In genomic region chr3:148136791-148137251, GRCm38 (mm10) we compare ENCODE assay signal across 12 mouse cellular contexts.
A peak's percentile ranks its signal among the peaks of the same experiment; 100 is the strongest.
DNase-seq lines count a peak whose midpoint lies in the region; ATAC-seq and TF ChIP-seq lines count a peak whose summit lies in the region.
"Had no signal": no experiment of that assay in that cellular context is flagged by ENCODE, and none has a peak within 500 bp of the region (broad histone marks: within the 10 kb centered on the region; RNA-seq: fewer than 3 reads in every experiment).

No protein-coding gene starts in this region.

- no peak for TF ChIP-seq CTCF in hindbrain, postnatal 0 days (IDR thresholded peaks at IDR 0.05; ENCODE audit: low read depth)
- no peak for TF ChIP-seq CTCF in lung, embryonic 14.5 days (IDR thresholded peaks at IDR 0.05; ENCODE audit: low read depth)

- no peaks in the 10 kb centered on the region for H3K36me3 ChIP-seq in hindbrain, postnatal 0 days (ENCODE audit: insufficient read depth, low read length)
- no peaks in the 10 kb centered on the region for H3K36me3 ChIP-seq in hindbrain, embryonic 16.5 days (ENCODE audit: control insufficient read depth, insufficient read depth, low read length)
- no peaks in the 10 kb centered on the region for H3K36me3 ChIP-seq in lung, embryonic 14.5 days (ENCODE audit: insufficient read depth)
- H3K36me3 ChIP-seq: stomach, embryonic 15.5 days had no signal

- H3K27me3 ChIP-seq in hindbrain, postnatal 0 days (ENCODE audit: insufficient read depth, low read length): no peaks in the 10 kb centered on the region
- no peaks in the 10 kb centered on the region for H3K27me3 ChIP-seq in hindbrain, embryonic 16.5 days (replicated peaks; ENCODE audit: control insufficient read depth, insufficient read depth, low read length)
- H3K27me3 ChIP-seq in lung, embryonic 14.5 days (ENCODE audit: insufficient read depth, low read length): no peaks in the 10 kb centered on the region
- H3K27me3 ChIP-seq: stomach, embryonic 15.5 days had no signal

- no peak overlapping the region for H3K27ac ChIP-seq in hindbrain, postnatal 0 days
- H3K27ac ChIP-seq in hindbrain, embryonic 16.5 days (ENCODE audit: low read depth, low read length): no peak overlapping the region
- no peak overlapping the region for H3K27ac ChIP-seq in lung, embryonic 14.5 days (ENCODE audit: low read depth)
- H3K27ac ChIP-seq: macrophage; stomach, embryonic 15.5 days had no signal

- DNase-seq in hindbrain, postnatal 0 days (ENCODE audit: low spot score): peak; percentile 40
- peak; percentile 22 for DNase-seq in Muller cell, postnatal 12 days (ENCODE audit: inconsistent ontology term)
- peak; percentile 2 for DNase-seq in cerebellum, adult 11 months
- peak; percentile 10 for DNase-seq in lung, embryonic 14.5 days
- DNase-seq in right cerebral cortex, postnatal 4 days: no peak
- DNase-seq: gastrocnemius, postnatal 10 days; thymus, postnatal 4 days had no signal

- H3K4me2 ChIP-seq in hindbrain, postnatal 0 days (ENCODE audit: low read depth, low read length): no peak overlapping the region
- H3K4me2 ChIP-seq in hindbrain, embryonic 16.5 days (ENCODE audit: low read length): no peak overlapping the region
- H3K4me2 ChIP-seq in lung, embryonic 14.5 days: no peak overlapping the region
- H3K4me2 ChIP-seq: stomach, embryonic 15.5 days had no signal

- H3K9ac ChIP-seq in hindbrain, postnatal 0 days (replicated peaks; ENCODE audit: low read length): no peak overlapping the region
- H3K9ac ChIP-seq in hindbrain, embryonic 16.5 days (ENCODE audit: low read depth, low read length): no peak overlapping the region
- no peak overlapping the region for H3K9ac ChIP-seq in lung, embryonic 14.5 days
- H3K9ac ChIP-seq: stomach, embryonic 15.5 days had no signal

- no peaks in the 10 kb centered on the region for H3K4me1 ChIP-seq in hindbrain, postnatal 0 days (ENCODE audit: insufficient read depth, low read length)
- H3K4me1 ChIP-seq in hindbrain, embryonic 16.5 days (ENCODE audit: control insufficient read depth, insufficient read depth, low read depth, low read length): no peaks in the 10 kb centered on the region
- no peaks in the 10 kb centered on the region for H3K4me1 ChIP-seq in lung, embryonic 14.5 days (ENCODE audit: insufficient read depth)
- H3K4me1 ChIP-seq: stomach, embryonic 15.5 days had no signal

- no peak overlapping the region for H3K4me3 ChIP-seq in hindbrain, postnatal 0 days (ENCODE audit: low read length)
- H3K4me3 ChIP-seq in hindbrain, embryonic 16.5 days (ENCODE audit: low read length): no peak overlapping the region
- no peak overlapping the region for H3K4me3 ChIP-seq in lung, embryonic 14.5 days (ENCODE audit: low read depth, low read length)
- H3K4me3 ChIP-seq: stomach, embryonic 15.5 days had no signal

- H3K9me3 ChIP-seq in hindbrain, postnatal 0 days (ENCODE audit: low read length): no peaks in the 10 kb centered on the region
- H3K9me3 ChIP-seq in hindbrain, embryonic 16.5 days (ENCODE audit: control insufficient read depth, low read length): no peaks in the 10 kb centered on the region
- no peaks in the 10 kb centered on the region for H3K9me3 ChIP-seq in lung, embryonic 14.5 days (ENCODE audit: low read depth, low read length)
- H3K9me3 ChIP-seq: stomach, embryonic 15.5 days had no signal

- no peak for ATAC-seq in hindbrain, postnatal 0 days
- ATAC-seq in hindbrain, embryonic 16.5 days: no peak
- no peak for ATAC-seq in lung, embryonic 14.5 days (ENCODE audit: insufficient read depth)
- no peak for ATAC-seq in granulocyte monocyte progenitor cell, adult 5-6 weeks (replicated peaks; ENCODE audit: poor library complexity, severe bottlenecking)
- no peak for ATAC-seq in frontal cortex, adult (ENCODE audit: low TSS enrichment)

- 52% methylated on average over 3 of the region's 3 CpGs for WGBS in hindbrain, postnatal 0 days
- 69% methylated on average over 3 of the region's 3 CpGs for WGBS in hindbrain, embryonic 16.5 days
- 59% methylated on average over 3 of the region's 3 CpGs for WGBS in lung, embryonic 14.5 days
